Mouse (Mus musculus): ENCODE measurements around the gene Catsper1.

GRCm38 (mm10) chr19:5313189-5313588, 22.4 kb upstream of the Catsper1 start:
- TF ChIP-seq POLR2A (IDR thresholded peaks at IDR 0.05; ENCODE audit: insufficient read depth, low read depth, low read length) (no peak), CTCF (IDR thresholded peaks at IDR 0.05) (no peak)

Data from heart, adult 2 months (tissue).